Mouse (Mus musculus) monocyte, adult 5-6 weeks (primary cell): ENCODE measurements around the gene Flnb. TPM values are rescaled to one million over a fixed set of nuclear protein-coding genes. Genes with fewer than 3 reads are reported as not detected.

ENCODE experiments used
- ATAC-seq: fragments of 153-309, 156-312 bp; replicated peaks from 2 replicates; pipeline ENCODE4 v1.8.0; 2017; ENCODE audit warnings: mild to moderate bottlenecking; ENCODE audit not compliant: low TSS enrichment, insufficient number of reproducible peaks, severe bottlenecking, poor library complexity, low FRiP score
- total RNA-seq: library from RNA; stranded (forward); fragments of 200-1000, 200-491, 200-594 nt; gene quantifications from 3 replicates; pipeline ENCODE4 v1.2.3, GENCODE M21; 2017

The Flnb gene
- total RNA-seq, 1 experiment from 2014 or later, result 8.0 TPM

GRCm38 (mm10) chr14:7923635-7924034 is 105.9 kb downstream of the Flnb start:
- no peak for ATAC-seq

GRCm38 (mm10) chr14:7928362-7928761 is 110.6 kb downstream of the Flnb start:
- ATAC-seq, result no peak

- no peak for ATAC-seq
Observed at GRCm38 (mm10) chr14:7929029-7929428, 111.3 kb downstream of the Flnb start.

- ATAC-seq, result no peak
Observed at GRCm38 (mm10) chr14:7932151-7932550, 114.4 kb downstream of the Flnb start.

- ATAC-seq, result 0 out of 2 replicates have a peak, but pooled peaks have one; percentile 32
Observed at GRCm38 (mm10) chr14:7934166-7934565, 116.4 kb downstream of the Flnb start.

- ATAC-seq, result no peak
Observed at GRCm38 (mm10) chr14:7937052-7937630, 119.4 kb downstream of the Flnb start.

- ATAC-seq, result no peak
Observed at GRCm38 (mm10) chr14:7938809-7939784, 121.3 kb downstream of the Flnb start.

GRCm38 (mm10) chr14:7941413-7941812 is 123.7 kb downstream of the Flnb start:
- ATAC-seq, result no peak

GRCm38 (mm10) chr14:7943101-7943800 is 125.5 kb downstream of the Flnb start:
- no peak for ATAC-seq

- no peak for ATAC-seq
Observed at GRCm38 (mm10) chr14:7943801-7944135, 126.0 kb downstream of the Flnb start.

GRCm38 (mm10) chr14:7944349-7945039 is 126.7 kb downstream of the Flnb start:
- ATAC-seq, result no peak

GRCm38 (mm10) chr14:7945261-7945660 is 127.5 kb downstream of the Flnb start:
- no peak for ATAC-seq

GRCm38 (mm10) chr14:7951234-7951633 is 133.5 kb downstream of the Flnb start:
- no peak for ATAC-seq

GRCm38 (mm10) chr14:7952610-7953254 is 135.0 kb downstream of the Flnb start:
- no peak for ATAC-seq

- no peak for ATAC-seq
Observed at GRCm38 (mm10) chr14:7954071-7954471, 136.3 kb downstream of the Flnb start.

GRCm38 (mm10) chr14:7956427-7956826 is 138.7 kb downstream of the Flnb start:
- ATAC-seq, result no peak

GRCm38 (mm10) chr14:7957049-7957448 is 139.3 kb downstream of the Flnb start, which contains the start of gene Gm45521:
Gene Gm45521, plus strand, starts transcription at chr14:7957288.
- ATAC-seq, result no peak

GRCm38 (mm10) chr14:7960616-7961015 is 142.9 kb downstream of the Flnb start:
- ATAC-seq, result no peak
